Mouse (Mus musculus): ENCODE data around the gene Prx.
"Not testable (repeated sequence)": the region's sequence is repeated elsewhere in the genome, so short reads cannot be mapped to it uniquely, and the experiment has no call there.

The Prx gene

DNA sequence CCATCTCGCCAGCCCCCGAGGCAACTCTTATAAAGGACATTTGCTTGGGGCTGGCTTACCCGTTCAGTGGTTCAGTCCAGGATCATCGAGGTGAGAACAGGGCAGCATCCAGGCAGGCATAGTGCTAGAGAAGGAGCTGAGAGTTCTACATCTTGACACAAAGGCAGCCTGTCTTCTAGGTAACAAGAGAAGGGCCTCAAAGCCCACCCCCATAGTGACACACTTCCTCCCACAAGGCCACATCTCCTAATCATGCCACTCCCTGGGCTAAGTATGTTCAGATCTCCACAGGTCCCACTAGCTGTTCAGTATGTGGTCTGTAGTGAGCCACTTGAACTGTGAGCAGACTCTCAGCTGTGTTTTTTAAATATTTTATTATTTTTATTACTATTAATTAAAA, 15.3 kb upstream of the Prx start:
- DNase-seq (ENCODE audit: low spot score in 2 of 2): no peak

DNA sequence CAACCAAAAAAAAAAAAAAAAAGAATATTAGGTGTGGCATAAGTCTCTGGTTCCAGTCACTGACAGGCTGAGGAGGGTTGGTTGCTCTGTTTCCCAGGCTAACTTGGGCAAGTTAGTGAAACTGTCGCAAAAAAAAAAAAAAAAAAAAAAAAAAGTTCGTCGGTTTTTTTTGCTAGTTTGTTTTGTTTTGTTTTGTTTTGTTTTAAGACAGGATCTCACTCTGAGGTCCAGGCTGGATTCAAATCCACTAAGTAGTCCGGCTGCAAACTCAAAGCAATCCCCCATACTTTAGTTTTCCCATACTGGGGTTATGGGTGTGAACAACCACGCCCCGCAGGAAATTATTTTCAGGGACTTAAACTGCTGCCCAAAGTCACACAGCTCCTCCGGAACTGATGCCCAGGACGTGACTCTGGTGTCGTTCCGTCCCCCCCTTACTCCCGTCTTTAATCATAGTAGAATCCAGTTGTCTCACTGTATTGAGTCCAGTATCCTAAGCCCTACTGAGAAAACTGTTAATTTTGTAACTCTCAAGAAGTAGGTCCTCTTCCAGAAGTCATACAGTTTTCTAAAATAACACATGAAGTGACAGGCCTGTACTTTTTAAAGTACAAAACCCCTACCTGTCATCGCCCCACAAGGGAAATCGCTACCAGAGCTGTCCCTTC, 12.9 kb upstream of the Prx start:
- no peak for DNase-seq (ENCODE audit: low spot score in 2 of 2)

DNA sequence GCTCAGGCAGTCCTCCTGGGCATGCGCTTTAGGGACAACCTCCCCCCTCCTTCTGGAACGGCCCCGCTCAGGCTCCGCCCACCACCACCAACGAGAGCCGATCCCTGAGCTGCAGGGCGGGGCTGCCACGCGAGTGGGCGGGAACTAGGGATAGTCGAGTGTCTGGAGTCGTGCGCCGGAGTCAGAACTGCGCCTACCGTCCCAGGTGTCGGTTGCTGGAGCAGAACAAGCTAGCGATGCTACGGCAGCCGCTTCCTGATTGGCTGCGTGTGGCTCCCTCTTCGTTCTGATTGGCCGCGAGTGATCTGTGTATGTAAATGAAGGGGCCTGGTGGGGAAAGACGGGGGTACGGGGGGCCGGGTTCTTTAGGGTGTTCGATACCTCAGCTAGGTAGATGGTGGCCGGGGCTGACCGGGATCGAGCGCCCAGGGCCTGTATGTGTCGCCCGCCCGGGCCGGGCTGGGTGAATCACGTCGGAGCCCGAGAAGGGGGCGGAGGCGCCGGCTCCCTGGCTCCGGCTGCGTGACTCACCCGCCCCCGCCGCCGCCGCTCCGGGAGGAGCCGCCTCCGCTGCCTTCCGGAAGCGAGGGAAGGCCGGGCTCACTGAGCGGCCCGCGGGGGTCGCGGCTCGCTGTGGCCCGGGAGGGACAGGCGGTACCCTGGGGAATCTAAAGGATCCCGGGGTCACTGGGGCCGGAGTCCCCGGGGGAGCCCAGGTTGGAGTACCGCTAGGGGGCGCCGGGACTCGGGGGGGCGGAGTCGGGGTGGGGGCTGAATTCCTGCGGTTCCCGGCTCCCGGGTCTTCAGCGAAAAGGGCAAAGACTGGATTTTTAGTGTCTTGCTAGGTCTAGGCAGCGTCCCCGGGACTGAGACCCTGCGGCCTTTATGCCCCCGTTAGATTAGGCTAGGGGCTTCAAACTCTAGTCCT, 12.1 kb upstream of the Prx start, which contains the start of gene Sertad1:
Gene Sertad1, plus strand, starts transcription at position 141 of the 928 bp plus-strand sequence.
- peak; percentile 99 for DNase-seq (ENCODE audit: low spot score in 2 of 2)

DNA sequence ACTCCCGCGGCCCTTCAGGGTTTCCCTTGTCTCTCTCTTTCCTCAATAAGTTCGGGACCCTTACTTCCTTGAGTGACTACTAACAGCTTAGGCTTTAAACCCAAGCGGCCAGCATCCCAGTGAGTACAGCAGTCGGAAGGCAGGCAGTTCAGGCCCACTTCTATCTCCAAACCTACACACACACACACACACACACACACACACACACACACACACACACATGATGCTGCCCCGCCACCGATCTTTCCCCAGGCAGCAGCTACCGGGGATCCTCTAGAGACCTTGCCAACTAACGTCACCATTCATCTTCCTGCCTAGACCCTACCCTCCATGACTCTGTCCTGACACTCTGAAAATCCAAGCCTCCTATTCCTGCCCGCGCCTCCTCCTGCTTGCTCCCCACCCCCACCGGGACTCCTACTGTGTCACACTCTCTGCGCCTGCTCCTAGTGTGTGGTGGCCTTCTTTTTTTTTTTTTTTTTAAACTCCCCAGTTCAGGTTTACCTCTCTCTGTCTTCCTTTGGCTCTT, 11.3 kb upstream of the Prx start:
- DNase-seq (ENCODE audit: low spot score in 2 of 2): peak in 1 of 2 experiments; percentile 47

DNA sequence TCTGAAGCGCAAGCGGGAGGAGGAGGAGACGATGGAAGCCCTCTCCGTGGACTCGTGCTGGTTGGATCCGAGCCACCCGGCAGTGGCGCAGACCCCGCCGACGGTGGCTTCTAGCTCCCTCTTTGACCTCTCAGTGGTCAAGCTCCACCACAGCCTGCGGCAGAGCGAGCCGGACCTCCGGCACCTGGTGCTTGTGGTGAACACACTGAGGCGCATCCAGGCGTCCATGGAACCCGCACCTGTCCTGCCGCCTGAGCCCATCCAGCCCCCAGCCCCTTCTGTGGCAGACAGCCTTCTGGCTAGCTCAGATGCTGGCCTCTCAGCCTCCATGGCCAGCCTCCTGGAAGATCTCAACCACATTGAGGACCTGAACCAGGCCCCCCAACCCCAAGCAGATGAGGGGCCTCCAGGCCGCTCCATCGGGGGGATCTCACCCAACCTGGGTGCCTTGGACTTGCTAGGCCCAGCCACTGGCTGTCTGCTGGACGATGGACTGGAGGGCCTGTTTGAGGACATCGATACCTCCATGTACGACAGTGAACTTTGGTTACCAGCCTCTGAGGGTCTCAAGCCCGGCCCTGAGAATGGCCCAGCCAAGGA, 9.8 kb upstream of the Prx start:
- DNase-seq (ENCODE audit: low spot score in 2 of 2): no peak

DNA sequence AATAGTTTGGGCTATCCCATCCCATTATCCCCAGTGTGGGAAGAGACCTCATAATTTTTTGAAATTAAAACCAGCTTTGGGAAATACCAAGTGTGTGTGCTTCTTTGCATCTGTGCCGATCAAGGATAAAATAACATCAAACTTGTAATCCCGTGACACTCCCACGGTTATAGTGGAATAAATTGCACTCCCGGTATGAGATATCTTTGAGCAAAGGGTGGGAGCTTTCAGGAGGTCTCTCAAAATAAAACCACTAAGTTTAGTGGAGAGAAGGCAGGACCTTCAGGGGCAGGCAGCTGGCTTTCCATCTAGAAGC, 8.9 kb upstream of the Prx start:
- DNase-seq (ENCODE audit: low spot score in 2 of 2): no peak

DNA sequence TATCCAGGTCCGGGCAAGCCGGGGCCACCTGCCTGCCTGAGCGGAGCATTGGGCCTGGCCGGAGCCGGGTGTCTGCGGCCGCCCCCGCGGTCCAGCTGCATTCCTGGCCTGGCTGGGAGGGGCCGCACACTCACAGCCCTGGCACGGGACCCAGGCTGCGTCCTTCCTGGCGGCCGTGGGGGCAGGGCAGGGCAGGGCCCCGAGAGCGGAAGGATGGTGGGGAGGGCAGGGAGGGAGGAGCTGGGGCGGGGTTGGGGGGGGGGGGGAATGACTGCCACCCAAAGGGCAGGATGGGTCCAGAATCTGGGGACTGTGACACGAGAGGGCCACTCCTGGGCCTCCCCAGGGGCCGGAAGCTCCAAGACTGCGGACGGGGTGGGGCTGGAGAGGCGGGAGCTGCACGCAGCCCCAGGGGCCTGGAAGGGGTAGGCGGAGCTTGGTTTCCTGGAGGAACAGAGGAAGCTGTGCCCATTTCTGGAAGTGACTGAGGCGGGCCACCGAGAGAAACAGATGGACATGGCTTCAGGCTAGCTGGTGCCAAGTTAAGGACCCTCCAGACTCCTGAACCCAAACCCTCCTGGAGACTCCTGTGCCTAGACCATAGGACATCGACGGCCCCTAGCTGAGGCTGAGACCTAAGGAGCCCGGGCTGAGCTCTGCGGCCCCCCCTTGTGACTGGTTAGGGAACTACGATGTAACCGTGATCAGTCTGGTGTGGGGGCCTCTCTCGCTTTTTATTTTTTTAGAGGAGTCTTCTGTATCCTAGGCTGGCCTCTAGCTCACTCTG, 8.4 kb upstream of the Prx start:
- peak; percentile 67 to 76 for DNase-seq (ENCODE audit: low spot score in 2 of 2)

DNA sequence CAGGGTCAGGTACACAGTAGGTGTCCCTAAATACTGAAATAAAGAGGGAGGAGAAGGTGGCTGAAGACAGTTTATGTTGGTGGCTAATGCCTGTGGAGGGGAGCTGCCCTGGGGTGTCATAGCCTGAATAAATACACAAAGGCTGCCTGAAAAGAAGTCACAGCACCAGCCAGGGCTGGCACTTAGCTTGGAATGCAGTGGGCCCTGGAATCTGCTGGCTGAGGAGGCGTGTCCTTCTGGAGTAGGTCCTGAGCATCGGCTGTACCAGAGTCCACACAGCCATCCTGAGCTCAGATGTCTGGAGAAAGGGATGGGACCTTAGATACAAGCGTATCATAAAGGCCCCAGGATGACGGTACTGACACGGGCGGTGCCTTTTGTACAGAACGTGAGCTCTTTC, 7.3 kb upstream of the Prx start:
- DNase-seq (ENCODE audit: low spot score in 2 of 2): no peak

DNA sequence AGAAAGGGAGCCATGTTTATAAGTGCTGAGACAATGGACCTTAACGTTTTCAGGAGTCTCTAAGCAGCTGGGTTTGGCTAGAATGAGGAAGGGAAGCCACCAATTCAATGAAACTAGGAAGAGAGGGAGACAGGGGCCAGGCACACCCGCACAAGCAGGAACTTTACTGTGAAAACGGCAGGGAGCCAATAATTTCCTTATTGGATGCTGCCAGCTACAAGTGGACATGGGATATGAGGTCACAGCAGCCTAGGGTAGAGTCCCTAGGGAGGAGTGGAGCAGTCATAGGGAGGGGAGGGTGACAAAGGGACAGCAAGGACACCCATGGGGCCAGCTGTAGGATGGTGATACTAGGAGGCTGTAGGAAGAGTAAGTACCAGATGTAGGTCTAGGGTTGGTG, 6.1 kb upstream of the Prx start:
- no peak for DNase-seq (ENCODE audit: low spot score in 2 of 2)

DNA sequence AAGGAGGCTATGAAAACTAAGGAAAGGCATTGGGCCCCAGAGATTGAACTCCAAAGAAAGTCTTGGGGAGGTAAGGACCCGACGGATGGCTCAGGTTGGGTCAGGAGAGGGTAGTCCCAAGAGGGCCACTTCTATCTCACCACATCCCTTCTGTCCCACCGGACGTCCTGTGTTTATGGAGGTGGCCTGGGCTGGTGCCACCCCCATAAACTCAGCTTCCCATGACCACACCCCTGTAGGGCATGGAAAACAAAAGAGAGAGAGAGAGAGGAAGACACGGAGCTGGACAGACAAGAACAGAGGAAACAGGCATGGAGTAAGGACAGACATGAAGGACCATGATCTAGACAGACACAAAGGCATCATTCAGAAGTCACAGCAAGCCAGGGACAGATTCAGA, 5.7 kb upstream of the Prx start:
- no peak for DNase-seq (ENCODE audit: low spot score in 2 of 2)

DNA sequence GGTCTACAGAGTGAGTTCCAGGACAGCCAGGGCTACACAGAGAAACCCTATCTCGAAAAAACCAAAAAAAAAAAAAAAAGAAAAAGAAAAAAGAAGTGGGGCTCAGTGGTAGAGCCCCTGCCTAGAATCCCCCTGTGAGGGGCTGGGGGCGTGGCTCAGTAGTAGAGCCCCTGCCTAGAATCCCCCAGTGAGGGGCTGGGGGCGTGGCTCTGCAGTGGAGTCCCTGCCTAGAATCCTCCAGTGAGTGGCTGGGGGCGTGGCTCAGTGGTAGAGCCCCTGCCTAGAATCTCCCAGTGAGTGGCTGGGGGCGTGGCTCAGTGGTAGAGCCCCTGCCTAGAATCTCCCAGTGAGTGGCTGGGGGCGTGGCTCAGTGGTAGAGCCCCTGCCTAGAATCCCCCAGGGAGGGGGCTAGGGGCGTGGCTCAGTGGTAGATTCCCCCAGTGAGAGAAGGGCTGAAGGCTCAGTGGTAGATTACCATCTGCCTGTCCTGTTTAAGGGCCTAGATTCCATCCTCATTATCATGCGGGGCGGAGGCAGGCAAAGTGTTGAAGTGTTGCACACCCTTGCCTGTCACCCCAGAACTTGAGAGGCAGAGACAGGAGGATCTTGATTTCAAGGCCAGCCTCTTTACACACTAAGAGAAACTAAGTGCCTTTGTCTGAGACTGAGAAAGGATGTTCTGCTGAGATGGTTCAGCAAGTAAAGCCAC, 4.3 kb upstream of the Prx start:
- DNase-seq (ENCODE audit: low spot score in 2 of 2): not testable (repeated sequence)

DNA sequence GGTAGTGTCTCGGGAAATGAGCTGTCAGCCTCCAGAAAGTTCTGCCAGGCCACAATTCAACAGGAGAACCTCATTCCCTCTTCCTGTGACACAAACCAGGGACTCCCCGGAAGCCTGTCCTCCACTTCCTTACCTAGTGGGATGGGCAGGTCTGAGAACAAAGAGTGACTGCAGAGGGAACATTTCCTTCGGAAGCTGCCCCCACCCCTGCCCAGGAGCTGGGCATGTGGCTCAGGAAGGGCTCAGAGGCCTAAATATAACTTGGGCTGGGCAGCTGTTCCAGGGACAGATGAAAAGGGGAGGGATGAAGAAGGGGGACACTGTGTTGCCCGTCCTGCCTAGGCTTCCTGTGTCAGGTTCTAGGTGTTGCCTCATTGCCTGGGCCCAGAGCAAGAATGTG, 2.5 kb downstream of the Prx start:
- DNase-seq (ENCODE audit: low spot score in 2 of 2): no peak

DNA sequence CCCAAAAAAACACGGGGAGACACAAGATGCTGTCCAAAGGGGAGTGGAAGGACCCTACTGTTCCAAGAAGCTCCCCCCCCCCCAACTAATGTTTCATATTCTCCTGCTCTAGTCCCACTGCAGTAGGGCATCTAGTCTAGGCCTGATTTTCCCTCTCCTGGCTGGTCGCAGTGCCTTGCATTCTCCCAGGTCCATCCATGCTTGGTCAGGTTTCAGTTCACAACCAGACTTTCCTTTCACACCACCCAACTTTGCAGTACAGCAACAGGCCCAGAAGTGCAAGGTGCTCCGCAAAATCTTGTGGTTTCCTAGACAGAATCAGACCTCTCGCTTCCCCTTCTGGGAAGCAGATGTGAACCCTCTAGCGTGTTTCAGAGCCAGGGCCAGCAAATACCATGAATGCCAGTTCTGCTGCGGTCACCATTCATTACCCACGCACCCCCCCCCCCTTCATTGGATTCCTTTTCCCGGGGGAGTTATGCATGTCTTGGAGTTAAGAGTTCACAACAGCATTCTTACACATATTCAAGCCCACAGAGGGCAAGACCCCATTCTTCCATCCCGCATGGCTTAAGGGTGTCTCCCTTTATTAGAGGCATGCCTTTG, 7.7 kb downstream of the Prx start:
- no peak for DNase-seq (ENCODE audit: low spot score in 2 of 2)

DNA sequence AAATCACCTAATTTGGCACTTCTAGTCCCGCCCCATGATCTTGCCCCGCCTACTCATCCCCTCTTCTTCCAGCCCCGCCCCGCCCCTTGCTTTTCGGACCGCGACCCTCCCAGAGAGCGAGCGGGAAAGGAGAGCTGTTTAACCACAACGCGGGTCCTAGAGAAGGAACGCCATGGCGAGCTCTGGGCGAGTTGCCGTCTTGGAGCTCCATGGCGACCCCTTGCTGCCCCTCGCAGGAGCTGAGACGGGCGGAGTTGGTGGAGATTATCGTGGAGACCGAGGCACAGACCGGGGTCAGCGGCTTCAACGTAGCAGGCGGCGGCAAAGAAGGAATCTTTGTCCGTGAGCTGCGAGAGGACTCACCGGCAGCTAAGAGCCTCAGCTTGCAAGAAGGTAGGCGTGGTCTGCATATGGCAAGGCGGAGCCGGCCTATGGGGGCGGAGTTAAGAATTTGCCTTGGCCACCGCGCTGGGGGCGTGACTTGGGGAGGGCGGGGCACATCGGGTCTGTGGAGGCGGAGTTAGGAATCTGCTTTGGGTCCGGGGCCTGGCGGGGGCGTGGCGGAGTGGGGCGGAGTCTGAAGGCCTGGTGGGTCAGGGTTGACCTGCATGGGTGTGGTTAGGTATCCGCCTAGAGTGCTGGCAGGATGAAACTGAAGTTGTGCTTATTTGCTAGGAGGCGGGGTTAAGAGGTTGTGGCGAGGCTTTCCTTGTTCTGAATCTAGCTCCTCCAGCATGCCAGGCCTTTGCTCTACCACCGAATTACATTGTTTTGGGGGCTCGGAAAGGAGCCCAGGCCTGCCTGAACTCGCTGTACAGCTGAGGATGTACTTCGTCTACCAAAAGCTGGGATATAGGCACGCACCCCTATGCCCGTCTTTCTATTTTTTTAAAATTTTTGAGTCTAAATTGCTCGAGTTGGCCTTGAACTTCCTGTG, 8.9 kb downstream of the Prx start:
- DNase-seq (ENCODE audit: low spot score in 2 of 2): peak; percentile 89 to 90

DNA sequence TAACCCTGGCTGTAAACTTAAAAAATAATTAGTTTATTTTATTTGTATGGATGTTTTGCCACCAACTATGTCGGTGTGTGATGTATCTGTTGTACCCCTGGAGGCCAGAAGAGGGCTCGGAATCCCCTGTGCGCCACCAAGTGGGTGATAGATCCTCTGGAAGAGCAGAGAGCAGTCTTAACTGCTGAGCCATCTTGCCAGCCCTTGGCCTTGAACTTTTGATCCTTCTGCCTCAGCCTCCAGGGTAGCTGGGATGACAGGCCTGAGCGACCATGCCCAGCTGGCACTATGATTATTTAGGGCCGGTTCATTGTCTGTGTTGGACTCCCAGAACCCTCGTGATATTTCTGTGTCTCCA, 9.5 kb downstream of the Prx start:
- DNase-seq (ENCODE audit: low spot score in 2 of 2): no peak

DNA sequence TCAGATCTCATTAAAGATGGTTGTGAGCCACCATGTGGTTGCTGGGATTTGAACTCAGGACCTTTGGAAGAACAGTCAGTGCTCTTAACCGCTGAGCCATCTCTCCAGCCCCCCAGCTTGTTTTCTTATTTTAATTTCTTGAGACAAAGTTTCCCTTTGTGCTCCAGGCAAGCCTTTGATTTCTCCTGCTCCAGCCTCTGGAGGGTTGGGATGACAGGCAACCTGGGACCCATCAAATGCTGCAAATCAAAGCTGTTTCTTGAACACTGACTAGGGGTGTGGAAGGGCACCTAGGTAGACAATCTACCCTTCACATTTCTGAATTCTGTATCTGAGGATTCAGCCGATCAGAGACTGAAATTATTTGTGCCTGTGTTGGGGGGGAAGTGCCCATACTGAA, 11.7 kb downstream of the Prx start:
- no peak for DNase-seq (ENCODE audit: low spot score in 2 of 2)

DNA sequence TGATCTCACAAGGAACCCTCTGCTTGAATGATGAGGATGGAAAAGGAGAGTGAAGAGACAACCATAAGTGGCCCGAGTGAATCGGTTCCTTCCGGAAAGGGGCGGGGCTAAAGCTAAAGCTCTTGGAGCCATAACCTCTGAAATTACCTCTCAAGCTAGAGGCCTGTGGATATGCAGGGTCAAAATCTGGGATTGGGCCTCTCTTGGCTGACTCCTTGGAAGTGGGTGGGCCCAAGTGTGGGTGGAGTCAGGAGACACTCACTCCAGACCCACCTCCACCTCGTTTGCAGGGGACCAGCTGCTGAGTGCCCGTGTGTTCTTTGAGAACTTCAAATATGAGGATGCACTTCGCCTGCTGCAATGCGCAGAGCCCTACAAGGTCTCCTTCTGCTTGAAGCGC, 15.8 kb downstream of the Prx start:
- no peak for DNase-seq (ENCODE audit: low spot score in 2 of 2)

DNA sequence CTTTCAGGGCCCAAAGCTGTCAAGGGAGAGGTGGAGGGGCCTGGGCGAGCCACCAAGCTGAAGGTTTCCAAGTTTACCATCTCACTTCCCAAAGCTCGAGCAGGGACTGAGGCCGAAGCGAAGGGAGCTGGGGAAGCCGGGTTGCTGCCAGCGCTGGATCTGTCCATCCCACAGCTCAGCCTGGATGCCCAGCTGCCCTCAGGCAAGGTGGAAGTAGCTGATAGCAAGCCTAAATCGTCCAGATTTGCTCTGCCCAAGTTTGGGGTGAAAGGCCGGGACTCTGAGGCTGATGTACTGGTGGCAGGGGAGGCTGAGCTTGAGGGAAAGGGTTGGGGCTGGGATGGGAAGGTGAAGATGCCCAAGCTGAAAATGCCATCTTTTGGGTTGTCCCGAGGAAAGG, 19.2 kb downstream of the Prx start:
- DNase-seq (ENCODE audit: low spot score in 2 of 2): no peak

DNA sequence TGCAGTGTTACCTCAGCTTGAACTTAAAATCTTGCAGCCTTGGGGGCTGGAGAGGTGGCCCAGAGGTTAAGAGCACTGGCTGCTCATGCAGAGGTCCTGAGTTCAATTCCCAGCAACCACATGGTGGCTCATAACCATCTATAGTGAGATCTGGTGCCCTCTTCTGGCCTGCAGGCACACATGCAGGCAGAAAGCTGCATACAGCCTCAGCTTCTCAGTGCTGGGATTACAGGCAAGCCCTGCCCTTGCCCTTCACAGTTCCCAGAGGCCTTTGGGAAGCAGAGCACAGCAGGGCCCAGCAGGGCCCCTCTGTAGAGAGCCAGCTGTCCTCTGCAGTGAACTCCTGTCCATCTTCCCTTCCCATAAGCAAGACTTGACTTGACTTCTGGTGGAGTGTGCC, 21.0 kb downstream of the Prx start:
- no peak for DNase-seq (ENCODE audit: low spot score in 2 of 2)

DNA sequence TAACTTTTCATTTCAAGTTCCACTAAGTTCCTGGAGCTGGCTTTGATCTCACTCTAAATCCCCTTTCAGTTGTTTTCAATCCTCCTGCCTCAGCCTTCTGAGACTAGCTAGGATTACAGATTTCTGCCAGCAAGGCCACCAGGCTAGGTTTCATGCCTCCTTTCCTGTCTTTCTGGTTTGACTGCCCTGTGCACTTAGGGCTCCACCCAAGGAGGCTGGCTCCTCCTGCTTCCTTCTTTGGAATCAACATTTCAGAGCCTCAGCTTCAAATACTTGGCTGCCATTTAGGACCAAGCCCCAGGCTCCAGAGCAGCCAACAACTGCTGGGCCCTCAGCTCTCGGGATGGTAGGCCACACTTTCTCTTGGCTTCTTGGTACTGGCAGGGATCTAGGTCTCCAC, 21.5 kb downstream of the Prx start:
- no peak for DNase-seq (ENCODE audit: low spot score in 2 of 2)

Data from frontal cortex, postnatal 14 days (tissue).